Comparison of ENCODE assay signal across 8 mouse cellular contexts in the genomic region with DNA sequence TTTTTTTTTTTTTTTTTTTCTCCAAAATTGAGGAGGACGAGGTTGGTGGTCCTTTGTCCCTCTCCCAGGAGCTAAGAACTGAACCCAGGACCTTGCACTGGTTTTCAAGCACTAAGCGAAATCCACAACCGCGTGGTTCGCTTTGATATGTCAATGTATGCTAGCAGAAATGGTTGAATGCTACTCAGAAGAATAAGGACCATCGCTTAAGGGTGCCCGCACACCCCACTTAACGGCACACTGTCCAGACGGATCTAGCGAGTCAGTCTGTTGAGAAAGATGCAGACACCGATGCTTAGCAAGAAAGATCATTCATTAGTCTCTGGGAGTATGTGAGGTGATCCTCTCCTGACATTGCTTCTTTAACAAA. TPM values are rescaled to one million over a fixed set of nuclear protein-coding genes. Genes with fewer than 3 reads are reported as not detected.
A peak's percentile ranks its signal among the peaks of the same experiment; 100 is the strongest.
DNase-seq lines count a peak whose midpoint lies in the region; ATAC-seq and TF ChIP-seq lines count a peak whose summit lies in the region.

No protein-coding gene starts in this region.

- no peaks in the 10 kb centered on the region for H3K27me3 ChIP-seq in kidney, adult 2 months (replicated peaks; ENCODE audit: control insufficient read depth, insufficient read depth, low read length)
- no peaks in the 10 kb centered on the region for H3K27me3 ChIP-seq in hindbrain, embryonic 11.5 days (ENCODE audit: control insufficient read depth, insufficient read depth, low read length)

- no peaks in the 10 kb centered on the region for H3K9me3 ChIP-seq in hindbrain, embryonic 11.5 days (ENCODE audit: control insufficient read depth, low read length)

- peak overlapping the region; percentile 6; the same call in 1 of the 2 replicates for H3K4me3 ChIP-seq in kidney, adult 2 months (ENCODE audit: insufficient read depth, low read depth, low read length)
- peak overlapping the region; percentile 97 for H3K4me3 ChIP-seq in hindbrain, embryonic 11.5 days (ENCODE audit: low read depth, low read length)

- TF ChIP-seq POLR2A in kidney, adult 2 months (IDR thresholded peaks at IDR 0.05; ENCODE audit: low read depth, low read length), result no peak

- peak; percentile 19 for ATAC-seq in activated CD4-positive, CD25-positive, alpha-beta regulatory T cell, adult 4 months
- ATAC-seq in hindbrain, embryonic 11.5 days (ENCODE audit: low FRiP score), result peak; percentile 74
- ATAC-seq in megakaryocyte-erythroid progenitor cell, adult 5-6 weeks (replicated peaks; ENCODE audit: low FRiP score, low TSS enrichment, poor library complexity, severe bottlenecking), result peak; percentile 54

- 31% methylated on average over 11 of the region's 11 CpGs for WGBS in kidney, adult 2 months
- WGBS in hindbrain, embryonic 11.5 days, result 22% methylated on average over 11 of the region's 11 CpGs

- peaks cover 8% of the 10 kb centered on the region; the same call in 1 of the 2 replicates for H3K4me1 ChIP-seq in kidney, adult 2 months (ENCODE audit: control insufficient read depth, insufficient read depth, low read length)
- no peaks in the 10 kb centered on the region; the same call in 1 of the 2 replicates for H3K4me1 ChIP-seq in hindbrain, embryonic 11.5 days (replicated peaks; ENCODE audit: control insufficient read depth, insufficient read depth, low read length)

- TF ChIP-seq CTCF in kidney, adult 2 months (conservative IDR thresholded peaks at IDR 0.05; ENCODE audit: insufficient read depth, insufficient read length, low read depth, low read length), result no peak

- no peak overlapping the region for H3K27ac ChIP-seq in kidney, adult 2 months (ENCODE audit: insufficient read depth, low read depth, low read length)
- no peak overlapping the region for H3K27ac ChIP-seq in hindbrain, embryonic 11.5 days (ENCODE audit: low read depth, low read length)

- DNase-seq in kidney, adult 2 months, result no peak
- DNase-seq in kidney, adult 9 months, result no peak
- no peak for DNase-seq in hindbrain, embryonic 11.5 days (ENCODE audit: low spot score)
- no peak for DNase-seq in spleen, adult 18-20 months
- DNase-seq in thymus, postnatal 25 days, result no peak
- DNase-seq in adrenal gland, adult (ENCODE audit: inconsistent age in 2 of 2, low spot score in 1 of 2), result no peak

- H3K36me3 ChIP-seq in kidney, adult 2 months (ENCODE audit: control insufficient read depth, insufficient read depth, low read length), result no peaks in the 10 kb centered on the region
- H3K36me3 ChIP-seq in hindbrain, embryonic 11.5 days (ENCODE audit: control insufficient read depth, insufficient read depth, low read length), result no peaks in the 10 kb centered on the region

- H3K9ac ChIP-seq in hindbrain, embryonic 11.5 days (ENCODE audit: low read depth, low read length), result peak overlapping the region; percentile 61

- H3K4me2 ChIP-seq in hindbrain, embryonic 11.5 days (replicated peaks; ENCODE audit: low read depth, low read length), result peak overlapping the region; percentile 54

RNA-seq across cellular contexts. Expression of gene Diexf, which starts 0.4 kb away (rescaled TPM):
- polyA plus RNA-seq in kidney, adult 2 months (2012; rRNA removed), result 13.0 and 13.5 TPM in 2 replicates
- 1 to 10 TPM; 6.8 to 7.1 TPM for polyA plus RNA-seq in activated CD4-positive, CD25-positive, alpha-beta regulatory T cell, adult 4 months (2017; shearing (Covaris generic))
- 11.5 and 12.7 TPM in 2 replicates for polyA plus RNA-seq in hindbrain, embryonic 11.5 days (2014; fragmentation: Nextera tagmentation; extraction: Ambion mirVana)
- total RNA-seq in megakaryocyte-erythroid progenitor cell, adult 5-6 weeks (2014; fragmentation: Nextera tagmentation), result 20.6 and 27.2 TPM in 2 replicates
- 15.5 and 39.4 TPM in 2 replicates for total RNA-seq in megakaryocyte-erythroid progenitor cell, adult 5-6 weeks (2017)

RNA-seq across cellular contexts. Expression of gene Irf6, which starts 22.5 kb away (rescaled TPM):
- polyA plus RNA-seq in kidney, adult 2 months (2012; rRNA removed), result 30.6 and 37.9 TPM in 2 replicates
- 1 to 10 TPM; 3.5 to 5.9 TPM for polyA plus RNA-seq in activated CD4-positive, CD25-positive, alpha-beta regulatory T cell, adult 4 months (2017; shearing (Covaris generic))
- 3.1 and 4.4 TPM in 2 replicates for polyA plus RNA-seq in hindbrain, embryonic 11.5 days (2014; fragmentation: Nextera tagmentation; extraction: Ambion mirVana)
- 1.0 TPM in 1 of 2 replicates, not detected in the other for total RNA-seq in megakaryocyte-erythroid progenitor cell, adult 5-6 weeks (2014; fragmentation: Nextera tagmentation)
- total RNA-seq in megakaryocyte-erythroid progenitor cell, adult 5-6 weeks (2017), result 0.19 and 0.50 TPM in 2 replicates

RNA-seq across cellular contexts. Expression of gene A130010J15Rik, which starts 37.4 kb away (rescaled TPM):
- polyA plus RNA-seq in kidney, adult 2 months (2012; rRNA removed), result 2.3 and 2.8 TPM in 2 replicates
- 10 to 100 TPM in 1 of 2 experiments, 1 to 10 TPM in 1; 9.8 to 16.4 TPM for polyA plus RNA-seq in activated CD4-positive, CD25-positive, alpha-beta regulatory T cell, adult 4 months (2017; shearing (Covaris generic))
- 14.6 and 16.2 TPM in 2 replicates for polyA plus RNA-seq in hindbrain, embryonic 11.5 days (2014; fragmentation: Nextera tagmentation; extraction: Ambion mirVana)
- 6.6 and 6.9 TPM in 2 replicates for total RNA-seq in megakaryocyte-erythroid progenitor cell, adult 5-6 weeks (2014; fragmentation: Nextera tagmentation)
- 12.0 and 13.1 TPM in 2 replicates for total RNA-seq in megakaryocyte-erythroid progenitor cell, adult 5-6 weeks (2017)

Comparison
In these comparisons a context has a peak if more than half of its experiments do, and no peak if none do; other contexts are left out.
1. ATAC-seq: peak in every context shown above with its lines; median percentile 74 in hindbrain, embryonic 11.5 days; 54 in megakaryocyte-erythroid progenitor cell, adult 5-6 weeks; 19 in activated CD4-positive, CD25-positive, alpha-beta regulatory T cell, adult 4 months.